Mouse (Mus musculus): ENCODE results near the gene Krt5.
A peak's percentile ranks its signal among the peaks of the same experiment; 100 is the strongest.
"Not testable (repeated sequence)": the region's sequence is repeated elsewhere in the genome, so short reads cannot be mapped to it uniquely, and the experiment has no call there.

Gene Krt5

DNA sequence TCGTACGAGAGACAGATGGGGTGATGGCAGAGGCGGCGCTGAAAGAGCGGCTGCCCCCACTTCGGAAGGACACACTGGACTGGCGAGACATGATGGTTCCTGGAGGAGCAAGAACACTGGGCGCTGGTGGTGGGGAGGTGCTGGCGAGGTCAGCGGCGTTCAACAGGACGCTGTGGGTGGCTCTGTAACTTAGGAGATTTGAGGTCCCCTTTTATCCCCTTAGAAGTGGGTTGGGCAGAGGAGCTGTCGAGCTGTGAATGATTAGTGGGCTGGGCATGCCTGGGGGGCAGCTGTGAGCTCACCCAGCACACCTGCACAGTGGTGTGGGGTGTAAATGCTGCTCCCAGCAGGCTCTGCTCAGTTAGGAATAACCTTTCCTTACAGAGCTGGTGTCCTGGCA lies at the start of gene Krt5:
TSS of gene Krt5 (minus strand) at position 179 of the 400 bp plus-strand sequence.
- no peak for DNase-seq (ENCODE audit: low spot score in 2 of 2)

DNA sequence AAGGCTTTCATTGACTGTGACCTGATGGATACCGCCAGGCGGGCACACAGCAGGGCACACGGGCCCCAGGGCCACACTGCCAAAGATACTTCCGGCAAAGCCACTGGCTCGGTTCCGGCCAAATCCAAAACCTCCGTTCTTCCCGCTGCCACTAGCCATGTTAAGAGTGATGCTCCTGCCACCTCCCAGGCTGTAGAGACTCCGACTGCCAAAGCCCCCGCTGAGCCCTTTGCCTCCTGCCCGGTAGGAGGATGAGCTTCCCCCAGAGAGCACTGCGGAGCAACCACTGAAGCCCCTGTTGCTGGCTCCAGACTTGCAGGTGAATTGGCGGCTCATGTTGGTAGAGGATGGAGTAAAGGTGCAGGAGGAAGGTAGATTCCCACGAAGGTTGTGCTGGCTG lies 30.0 kb upstream of the Krt5 start, which contains the start of gene Krt71:
TSS of gene Krt71 (minus strand) at position 399 of the 400 bp plus-strand sequence.
- no peak for DNase-seq (ENCODE audit: low spot score in 2 of 2)

DNA sequence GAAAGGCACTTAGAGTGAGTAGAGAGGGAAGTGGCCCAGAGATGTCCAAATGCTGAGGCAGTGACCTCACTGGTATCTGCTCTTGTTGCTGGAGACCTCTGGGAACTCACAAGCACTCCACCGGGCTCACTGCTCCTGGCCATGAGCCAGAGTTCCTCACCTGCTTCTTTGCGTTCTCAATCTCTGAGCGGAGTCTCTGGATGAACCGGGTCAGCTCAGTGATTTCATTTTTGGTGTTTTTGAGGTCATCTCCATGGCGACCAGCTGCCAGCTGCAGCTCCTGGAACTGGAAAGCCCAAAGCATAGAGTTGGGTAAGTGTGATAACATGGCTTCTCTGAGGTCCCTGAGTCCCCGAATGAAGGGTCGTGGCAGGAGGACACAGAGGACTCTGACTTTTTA lies 25.1 kb upstream of the Krt5 start:
- no peak for DNase-seq (ENCODE audit: low spot score in 2 of 2)

DNA sequence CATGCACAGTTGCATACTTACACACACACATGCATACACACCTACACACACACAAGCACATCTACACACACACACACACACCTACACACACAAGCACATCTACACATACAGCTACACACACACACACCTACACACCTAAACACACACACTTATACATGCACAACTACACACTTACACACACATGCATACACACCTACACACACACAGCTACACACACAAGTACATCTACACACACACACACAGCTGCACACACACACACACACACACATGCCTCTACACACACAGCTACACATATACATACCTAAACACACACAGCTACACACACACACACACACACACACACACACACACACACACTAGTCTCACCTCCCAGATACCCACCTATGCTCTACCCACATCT lies 18.0 kb upstream of the Krt5 start:
- no peak for DNase-seq (ENCODE audit: low spot score in 2 of 2)

DNA sequence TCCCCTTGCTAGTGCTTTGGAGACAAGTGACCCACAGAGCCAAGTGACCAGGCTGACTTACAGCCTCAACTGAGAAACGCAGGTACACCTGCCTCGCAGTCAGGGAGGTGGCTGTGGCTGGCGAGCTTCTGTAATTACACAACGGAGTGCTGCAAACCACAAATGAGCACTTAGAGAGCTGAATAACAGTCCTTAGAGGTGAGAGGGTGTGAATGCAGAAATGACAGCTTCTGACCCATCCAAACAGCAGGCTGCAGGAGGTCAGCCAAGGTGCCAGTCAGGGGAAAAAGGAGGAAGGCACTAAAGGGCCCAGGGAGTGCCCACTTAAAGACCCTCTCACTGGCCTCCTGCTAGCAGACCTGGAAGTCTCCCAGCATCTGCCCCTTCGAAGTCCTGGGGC lies 12.0 kb upstream of the Krt5 start:
- no peak for DNase-seq (ENCODE audit: low spot score in 2 of 2)

DNA sequence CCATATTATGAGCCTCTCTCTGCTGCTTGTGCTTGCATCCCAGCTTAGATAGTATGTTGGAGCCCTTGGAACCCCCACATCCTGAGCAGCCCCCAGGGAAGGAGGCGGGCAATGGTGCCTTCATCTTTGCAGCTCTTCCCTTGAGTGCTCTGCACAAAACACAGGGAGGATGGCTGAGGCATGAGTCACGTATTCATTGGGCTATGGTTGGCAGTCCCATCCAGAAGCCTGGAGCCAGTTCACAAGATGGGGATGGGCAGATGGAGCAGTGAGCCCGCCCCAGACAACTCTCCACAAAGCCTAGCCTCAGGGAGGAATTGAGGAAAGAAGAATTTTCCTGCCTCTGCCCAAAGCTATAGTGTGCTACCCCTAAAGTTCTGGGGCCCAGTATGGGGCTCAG lies 3.1 kb upstream of the Krt5 start:
- no peak for DNase-seq (ENCODE audit: low spot score in 2 of 2)

DNA sequence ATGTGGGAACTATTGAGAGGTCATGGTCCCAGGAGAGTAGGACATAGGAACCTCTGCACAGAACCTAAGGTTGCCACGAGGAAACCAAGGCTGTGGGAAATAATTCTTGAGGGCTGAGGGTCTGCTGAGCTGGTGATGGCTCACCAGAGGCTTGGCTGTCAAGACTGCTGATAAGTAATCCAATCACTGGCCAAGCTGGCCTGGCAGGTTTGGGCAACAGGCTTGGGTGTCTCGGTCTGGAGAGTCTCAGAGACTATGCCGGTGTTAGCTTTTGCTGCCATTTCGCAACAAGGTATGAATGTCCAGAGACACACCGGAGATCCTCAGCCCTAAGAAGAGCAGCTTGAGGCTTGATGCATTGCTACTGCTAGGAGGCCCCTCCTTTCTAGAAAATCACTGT lies 1.7 kb upstream of the Krt5 start:
- DNase-seq (ENCODE audit: low spot score in 2 of 2): no peak

DNA sequence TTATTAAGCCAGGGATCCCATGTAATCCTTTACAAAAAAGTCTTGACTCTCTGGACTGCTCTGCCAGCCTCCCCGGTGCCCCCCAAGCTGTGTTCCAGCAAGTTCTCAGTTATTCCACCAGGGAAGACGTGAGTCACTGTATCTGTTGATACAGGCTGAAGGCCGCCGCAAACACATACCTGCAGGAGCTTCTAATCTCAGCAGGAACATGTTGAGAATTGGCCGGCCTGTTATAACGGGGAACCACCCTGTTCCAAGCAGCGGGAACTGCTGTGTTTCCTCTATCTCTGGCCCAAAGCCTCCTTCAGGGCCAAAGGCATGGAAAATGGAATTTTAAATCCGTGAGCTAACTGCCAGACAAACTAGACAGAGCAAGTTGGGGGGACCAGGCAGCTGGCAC lies 1.0 kb upstream of the Krt5 start:
- no peak for DNase-seq (ENCODE audit: low spot score in 2 of 2)

DNA sequence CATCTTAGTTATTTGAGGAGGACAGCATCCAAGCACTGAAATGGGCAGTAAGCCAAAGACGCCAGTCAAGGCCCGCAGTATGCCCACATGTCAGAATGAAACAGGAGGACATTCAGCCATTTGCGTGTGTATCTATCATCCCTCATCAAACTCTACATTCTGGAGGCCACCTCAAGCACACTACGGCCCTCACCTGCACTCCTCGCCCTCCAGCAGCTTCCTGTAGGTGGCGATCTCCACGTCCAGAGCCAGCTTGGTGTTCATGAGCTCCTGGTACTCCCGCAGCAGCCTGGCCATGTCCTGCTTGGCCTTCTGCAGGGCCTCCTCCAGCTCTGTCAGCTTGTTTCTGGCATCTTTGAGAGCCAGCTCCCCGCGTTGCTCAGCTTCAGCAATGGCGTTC lies 4.0 kb downstream of the Krt5 start:
- DNase-seq (ENCODE audit: low spot score in 2 of 2): peak in 1 of 2 experiments; percentile 12

DNA sequence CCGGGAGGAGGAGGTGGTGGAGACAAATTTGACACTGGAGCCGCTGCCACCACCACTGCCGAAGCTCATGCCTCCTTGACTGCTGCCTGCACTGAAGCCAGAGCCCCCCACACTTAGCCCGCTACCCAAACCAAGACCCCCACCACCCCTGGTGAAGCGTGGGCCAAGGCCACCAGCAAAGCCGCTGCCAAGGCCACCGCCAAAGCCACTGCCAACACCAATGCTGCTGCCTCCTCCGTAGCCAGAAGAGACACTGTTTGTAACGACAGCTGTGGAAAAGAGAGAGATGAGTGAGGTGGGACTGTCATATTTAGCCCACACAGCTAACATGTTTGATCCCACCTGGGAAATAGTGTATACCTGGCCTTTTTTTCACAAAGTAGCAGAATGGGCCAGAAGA lies 5.2 kb downstream of the Krt5 start:
- DNase-seq (ENCODE audit: low spot score in 2 of 2): peak in 1 of 2 experiments; percentile 19

DNA sequence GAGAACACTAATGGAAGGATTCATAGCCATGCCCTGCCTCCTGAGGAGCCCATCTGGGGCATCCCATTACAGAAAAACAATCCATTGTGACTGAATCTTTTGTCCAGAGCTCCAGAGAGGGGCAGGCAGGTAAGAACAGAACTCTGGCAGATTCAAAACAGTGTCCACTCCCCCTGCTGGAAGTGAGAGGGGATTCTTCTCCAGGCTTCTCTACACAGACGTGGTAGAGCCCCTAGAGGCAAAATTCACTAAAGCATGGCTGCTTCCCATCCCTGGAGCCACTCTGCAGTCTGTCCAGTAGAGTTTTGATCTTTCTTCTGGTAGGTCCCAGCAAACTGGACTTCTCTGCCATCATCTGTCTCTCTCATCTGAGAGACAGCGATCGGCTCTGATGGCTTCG lies 8.6 kb downstream of the Krt5 start:
- peak in 1 of 2 experiments; percentile 14 for DNase-seq (ENCODE audit: low spot score in 2 of 2)

DNA sequence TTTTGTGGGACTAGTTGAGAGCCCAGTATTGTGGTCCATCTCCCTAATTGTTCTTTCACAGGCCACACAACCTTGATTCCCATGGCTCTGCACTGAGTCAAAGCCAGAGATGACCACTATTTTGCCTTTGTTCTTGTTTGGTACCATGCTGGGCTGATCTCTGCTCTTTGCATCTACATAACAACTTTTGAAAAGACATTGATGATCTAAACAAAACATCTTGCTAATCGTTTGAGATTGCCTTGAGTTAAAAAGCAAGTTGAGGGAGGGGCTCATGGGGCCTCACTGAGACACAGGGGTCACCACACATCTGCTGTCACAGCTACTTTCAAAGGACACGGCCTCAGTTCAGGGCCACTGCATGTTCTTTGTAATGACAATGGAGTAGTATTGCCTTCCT lies 10.3 kb downstream of the Krt5 start:
- peak in 1 of 2 experiments; percentile 4 for DNase-seq (ENCODE audit: low spot score in 2 of 2)

DNA sequence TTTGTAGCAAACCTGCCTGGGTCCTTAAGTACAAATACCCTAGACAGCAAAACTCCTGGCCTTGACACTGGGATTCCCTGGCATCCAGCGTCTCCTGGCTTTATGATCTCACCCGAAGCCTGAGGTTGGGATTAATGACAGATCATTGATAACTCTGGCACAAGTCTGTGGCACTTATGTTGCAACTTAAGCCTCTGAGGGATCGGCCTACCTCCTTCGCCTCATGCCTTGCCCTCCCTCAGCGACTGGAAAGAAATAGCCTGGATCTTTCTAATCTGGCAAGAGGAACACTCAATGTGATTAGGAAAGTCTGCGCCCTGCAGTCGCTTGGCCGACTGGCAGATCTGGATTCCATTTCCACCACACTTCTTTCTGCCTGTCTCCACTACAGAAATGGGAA lies 12.8 kb downstream of the Krt5 start:
- no peak for DNase-seq (ENCODE audit: low spot score in 2 of 2)

DNA sequence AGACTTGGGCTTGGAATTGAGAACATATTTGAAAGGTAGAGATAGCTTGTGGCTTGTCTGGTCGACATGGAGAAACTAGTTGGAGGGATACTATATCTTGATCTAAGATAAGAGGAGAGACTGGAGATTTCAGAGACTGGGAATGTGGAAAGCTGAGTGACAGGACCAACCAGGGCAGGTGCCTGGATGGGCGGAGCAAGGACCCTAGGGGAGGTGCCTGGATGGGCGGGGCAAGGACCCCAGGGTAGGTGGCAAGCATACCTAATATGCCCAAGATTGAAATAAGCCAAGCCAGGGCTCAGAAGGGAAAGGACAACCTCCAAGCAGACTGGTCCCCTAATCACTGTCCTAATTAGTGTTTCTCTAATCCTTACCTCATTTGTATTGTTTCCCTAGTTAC lies 13.5 kb downstream of the Krt5 start:
- no peak for DNase-seq (ENCODE audit: low spot score in 2 of 2)

DNA sequence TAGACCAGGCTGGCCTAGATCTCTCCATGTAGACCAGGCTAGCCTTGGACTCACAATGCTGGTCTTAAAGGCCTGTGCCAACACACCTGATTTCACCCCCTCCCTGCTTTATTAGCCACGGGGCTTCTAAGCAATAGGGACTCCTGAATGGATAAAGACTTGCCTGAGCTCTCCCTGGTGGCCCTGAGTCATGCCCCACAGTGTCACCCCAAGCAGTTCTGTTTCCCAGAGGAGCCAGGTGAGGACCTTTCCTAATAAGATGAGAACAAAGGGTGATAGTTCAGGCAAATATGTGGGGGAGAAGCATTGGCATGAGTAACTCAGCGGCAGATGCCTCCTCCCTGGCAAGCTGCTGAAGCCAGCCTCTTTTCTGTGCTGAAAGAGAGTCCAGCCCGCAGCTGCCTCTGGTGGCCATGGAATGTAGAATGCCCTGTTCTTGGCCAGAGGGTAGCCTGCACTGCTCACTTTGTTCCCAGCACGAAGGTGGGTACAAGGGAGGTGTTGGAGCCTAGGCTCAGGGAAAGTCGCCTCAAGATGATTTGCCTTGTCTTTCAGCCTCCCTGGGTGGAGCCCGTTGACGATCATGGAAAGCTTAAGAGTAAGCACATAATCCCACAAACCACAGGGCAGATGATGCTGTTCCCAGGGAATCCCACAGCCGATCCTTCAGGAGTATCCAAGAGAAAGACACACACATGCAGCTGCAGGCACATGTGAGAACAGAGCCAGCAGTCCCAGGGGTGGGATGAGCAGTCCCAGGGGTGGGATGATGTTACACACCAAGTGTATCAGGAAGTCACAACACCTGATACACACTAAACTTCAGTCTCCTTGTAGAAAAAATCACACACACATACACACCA lies 15.1 kb downstream of the Krt5 start:
- DNase-seq (ENCODE audit: low spot score in 2 of 2): peak in 1 of 2 experiments; percentile 10

DNA sequence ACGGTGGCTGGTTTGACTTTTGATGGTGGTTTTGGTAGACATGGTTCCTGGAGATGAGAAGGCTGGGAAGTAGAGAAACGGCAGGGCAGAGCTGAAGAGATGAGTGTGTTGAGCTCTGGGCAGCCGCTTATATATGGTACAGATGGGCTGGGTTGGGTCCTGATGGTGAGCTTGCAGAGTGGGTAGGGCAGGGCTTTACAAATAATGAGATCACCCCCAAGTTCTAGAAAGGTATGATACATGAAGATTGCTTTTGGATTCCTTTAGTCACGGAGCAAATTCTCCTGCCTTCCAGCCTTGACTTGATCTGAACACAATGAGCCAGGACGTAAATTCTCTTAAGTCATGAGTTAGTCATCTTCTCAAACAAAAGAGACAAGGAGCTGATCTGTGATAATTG lies 18.5 kb downstream of the Krt5 start, which contains the start of gene Krt6a:
TSS of gene Krt6a (minus strand) at position 101 of the 400 bp plus-strand sequence.
- no peak for DNase-seq (ENCODE audit: low spot score in 2 of 2)

DNA sequence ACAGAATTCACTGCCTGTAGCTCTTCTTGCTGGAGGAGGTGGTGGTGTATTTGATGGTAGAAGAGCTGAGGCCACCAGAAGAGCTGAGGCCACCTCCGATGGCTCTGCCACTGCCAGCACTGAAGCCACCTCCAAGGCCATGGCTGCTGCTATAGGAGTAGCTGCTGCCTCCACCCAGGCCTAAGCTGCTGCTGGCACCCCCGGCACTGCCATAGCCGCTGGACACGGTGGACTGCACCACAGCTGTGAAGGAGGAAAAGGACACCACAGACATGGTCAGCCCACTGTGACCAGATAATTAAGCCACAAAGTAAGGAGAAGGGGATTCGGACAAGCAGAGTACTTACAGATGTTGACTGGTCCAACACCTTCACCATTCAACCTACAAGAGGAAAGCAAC lies 22.2 kb downstream of the Krt5 start:
- not testable (repeated sequence) for DNase-seq (ENCODE audit: low spot score in 2 of 2)

DNA sequence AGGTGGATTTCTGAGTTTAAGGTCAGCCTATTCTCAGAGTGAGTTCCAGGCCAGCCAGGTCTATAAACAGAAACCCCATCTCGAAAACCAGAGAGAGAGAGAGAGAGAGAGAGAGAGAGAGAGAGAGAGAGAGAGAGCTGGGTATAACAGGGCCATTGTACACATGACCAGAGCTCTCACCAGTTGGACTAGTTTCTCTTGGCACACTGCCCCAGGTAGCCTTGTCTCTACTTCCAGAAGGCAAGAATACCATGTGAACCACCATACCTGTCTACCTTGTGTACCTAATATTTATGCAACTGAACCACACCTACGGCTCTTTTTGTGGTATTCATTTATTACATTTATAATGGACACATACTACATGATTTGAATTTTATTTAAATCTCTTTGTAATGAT lies 24.5 kb downstream of the Krt5 start:
- DNase-seq (ENCODE audit: low spot score in 2 of 2): no peak

DNA sequence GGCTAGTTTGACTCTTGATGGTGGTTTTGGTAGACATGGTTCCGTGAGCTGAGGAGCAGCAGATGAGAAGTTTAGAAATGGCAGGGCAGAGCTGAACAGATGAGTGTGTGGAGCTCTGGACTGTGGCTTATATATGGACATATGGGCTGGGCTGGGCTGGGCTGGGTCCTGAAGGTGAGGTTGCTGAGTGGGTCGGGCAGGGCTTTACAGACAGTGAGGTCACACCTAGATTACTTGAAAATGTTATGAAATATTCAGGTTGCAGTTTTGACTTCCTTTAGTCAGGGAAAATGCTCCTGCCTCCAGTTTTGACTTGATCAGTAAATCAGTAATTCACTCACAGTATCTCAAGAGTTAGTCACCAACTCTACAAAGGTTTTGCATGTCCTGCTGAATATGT lies 32.5 kb downstream of the Krt5 start, which contains the start of gene Krt6b:
TSS of gene Krt6b (minus strand) at position 101 of the 400 bp plus-strand sequence.
- no peak for DNase-seq (ENCODE audit: low spot score in 2 of 2)

DNA sequence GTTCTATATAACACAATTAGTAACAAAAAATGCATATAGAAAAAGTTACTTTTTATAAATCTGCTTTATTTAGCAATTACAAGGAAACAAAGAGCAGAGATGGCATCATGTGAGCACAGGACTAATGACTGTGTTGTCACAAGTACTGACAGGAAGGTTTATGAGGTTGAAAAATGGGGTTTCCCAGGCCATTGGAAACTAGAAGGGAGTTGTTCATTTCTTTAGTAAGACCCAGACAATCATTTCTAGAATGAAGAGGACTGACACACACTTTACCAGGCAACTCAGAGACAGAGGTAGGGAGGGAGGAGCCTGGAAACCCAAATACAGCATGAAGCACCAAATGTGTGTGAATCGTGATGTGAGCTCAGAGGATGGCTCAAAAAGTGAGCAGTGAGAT lies 36.7 kb downstream of the Krt5 start:
- DNase-seq (ENCODE audit: low spot score in 2 of 2): no peak

Data from cerebellum, postnatal 4 days (tissue).